Mouse (Mus musculus): Measurements from ENCODE around the gene Polr2l. TPM values are rescaled to one million over a fixed set of nuclear protein-coding genes. Genes with fewer than 3 reads are reported as not detected.

Gene Polr2l
- polyA plus RNA-seq, 1 experiment from 2014 or later, result 57.9 TPM

GRCm38 (mm10) chr7:141501820-141502555 is 27.1 kb upstream of the Polr2l start:
- Histone ChIP-seq H3K9me3 (no peaks in the 10 kb centered on the region), H3K27me3 (replicated peaks) (no peaks in the 10 kb centered on the region), H3K4me2 (replicated peaks) (no peak overlapping the region), H3K36me3 (no peaks in the 10 kb centered on the region), H3K27ac (no peak overlapping the region), H3K4me1 (replicated peaks) (0 out of 2 replicates have a peak, but pooled peaks cover 4% of the 10 kb centered on the region), H3K9ac (no peak overlapping the region), H3K4me3 (replicated peaks) (no peak overlapping the region)
- no peak for ATAC-seq
- WGBS, result 83% methylated on average over 7 of the region's 7 CpGs

DNA sequence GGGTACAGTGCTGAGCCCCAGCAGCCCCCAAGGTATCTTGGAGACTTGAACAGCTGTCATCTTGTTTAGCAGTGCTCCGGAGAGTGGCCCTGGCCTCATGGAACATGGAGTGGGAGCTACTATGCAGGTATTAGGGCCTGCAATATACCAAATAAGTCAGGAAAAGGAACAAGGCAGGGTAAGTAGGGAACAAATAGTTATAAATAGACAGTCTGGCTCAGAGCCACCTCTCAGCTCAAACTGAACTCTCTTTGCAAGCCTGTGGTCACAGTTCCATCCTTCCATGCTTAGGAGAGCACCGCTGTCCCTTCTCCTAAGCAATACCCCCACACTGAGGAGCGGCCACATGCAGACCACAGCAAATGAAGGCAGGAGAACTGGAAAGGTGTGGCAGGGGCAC is 22.7 kb upstream of the Polr2l start:
- Histone ChIP-seq H3K36me3 (0 out of 2 replicates have a peak, but pooled peaks cover 3% of the 10 kb centered on the region), H3K27ac (no peak overlapping the region), H3K27me3 (replicated peaks) (no peaks in the 10 kb centered on the region), H3K9me3 (no peaks in the 10 kb centered on the region), H3K4me2 (replicated peaks) (no peak overlapping the region), H3K4me3 (replicated peaks) (no peak overlapping the region), H3K4me1 (replicated peaks) (no peaks in the 10 kb centered on the region), H3K9ac (no peak overlapping the region)
- no peak for ATAC-seq
- 95% methylated on average over 3 of the region's 3 CpGs for WGBS

GRCm38 (mm10) chr7:141495940-141496339 is 21.0 kb upstream of the Polr2l start:
- ATAC-seq, result no peak
- 89% methylated on average over 4 of the region's 4 CpGs for WGBS
- no peaks in the 10 kb centered on the region for H3K27me3 ChIP-seq (replicated peaks)

DNA sequence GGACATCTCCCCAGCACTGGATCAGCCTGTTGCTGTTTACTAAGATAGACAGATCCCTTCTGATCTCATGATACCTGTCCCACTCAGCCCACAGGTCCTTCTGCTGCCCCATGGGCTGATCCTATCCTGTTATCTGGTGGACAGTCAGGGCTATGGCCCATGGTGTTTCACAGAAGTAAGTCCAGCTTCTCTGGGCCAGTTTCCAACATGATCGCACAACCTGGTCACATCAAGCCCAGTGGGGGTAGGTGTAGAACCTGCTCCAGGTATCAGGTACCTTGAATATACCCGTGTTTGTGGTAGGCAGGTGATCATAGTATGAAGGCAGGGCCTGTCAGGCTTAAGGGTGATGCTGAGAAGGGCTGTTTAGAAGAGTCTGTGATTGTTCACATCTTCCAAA is 20.4 kb upstream of the Polr2l start:
- no peaks in the 10 kb centered on the region for H3K4me1 ChIP-seq (replicated peaks)
- no peak overlapping the region for H3K27ac ChIP-seq
- no peak overlapping the region for H3K4me3 ChIP-seq (replicated peaks)
- H3K27me3 ChIP-seq (replicated peaks), result no peaks in the 10 kb centered on the region
- H3K36me3 ChIP-seq, result peaks cover 8% of the 10 kb centered on the region
- 84% methylated on average over 2 of the region's 2 CpGs for WGBS
- no peak overlapping the region for H3K9ac ChIP-seq
- no peak for ATAC-seq
- H3K4me2 ChIP-seq (replicated peaks), result no peak overlapping the region
- no peaks in the 10 kb centered on the region for H3K9me3 ChIP-seq

More at GRCm38 (mm10) chr7:141495940-141496339, 21.0 kb upstream of the Polr2l start:
- Histone ChIP-seq H3K4me1 (replicated peaks) (no peaks in the 10 kb centered on the region), H3K4me3 (replicated peaks) (no peak overlapping the region), H3K36me3 (peaks cover 8% of the 10 kb centered on the region), H3K9ac (no peak overlapping the region), H3K4me2 (replicated peaks) (no peak overlapping the region), H3K9me3 (no peaks in the 10 kb centered on the region), H3K27ac (no peak overlapping the region)

DNA sequence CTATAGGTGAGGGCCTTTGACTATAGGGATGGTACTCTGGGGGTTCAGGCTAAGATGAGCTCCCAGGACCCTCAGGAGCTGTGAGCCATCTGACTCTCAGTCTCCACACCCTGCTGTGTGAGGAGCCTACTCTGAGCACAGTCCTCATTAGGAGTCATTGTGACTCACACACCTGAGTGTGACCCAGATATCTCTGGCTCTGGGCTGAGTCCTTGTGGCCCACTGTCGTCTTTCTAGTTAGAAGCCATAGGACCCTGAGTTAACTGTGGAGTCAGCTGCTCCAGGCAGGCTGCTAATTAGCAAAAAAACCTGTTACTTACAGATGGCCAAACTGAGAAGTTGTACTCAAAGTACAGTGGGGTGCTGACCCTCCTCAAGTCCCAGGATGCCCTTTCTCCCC is 18.8 kb upstream of the Polr2l start:
- H3K9me3 ChIP-seq, result no peaks in the 10 kb centered on the region
- WGBS, result 77% methylated on average over 1 of the region's 1 CpGs
- ATAC-seq, result no peak
- H3K4me1 ChIP-seq (replicated peaks), result no peaks in the 10 kb centered on the region
- no peak overlapping the region for H3K27ac ChIP-seq
- H3K4me3 ChIP-seq (replicated peaks), result no peak overlapping the region
- no peak overlapping the region for H3K4me2 ChIP-seq (replicated peaks)
- no peaks in the 10 kb centered on the region for H3K27me3 ChIP-seq (replicated peaks)
- H3K36me3 ChIP-seq, result peaks cover 8% of the 10 kb centered on the region
- H3K9ac ChIP-seq, result no peak overlapping the region

DNA sequence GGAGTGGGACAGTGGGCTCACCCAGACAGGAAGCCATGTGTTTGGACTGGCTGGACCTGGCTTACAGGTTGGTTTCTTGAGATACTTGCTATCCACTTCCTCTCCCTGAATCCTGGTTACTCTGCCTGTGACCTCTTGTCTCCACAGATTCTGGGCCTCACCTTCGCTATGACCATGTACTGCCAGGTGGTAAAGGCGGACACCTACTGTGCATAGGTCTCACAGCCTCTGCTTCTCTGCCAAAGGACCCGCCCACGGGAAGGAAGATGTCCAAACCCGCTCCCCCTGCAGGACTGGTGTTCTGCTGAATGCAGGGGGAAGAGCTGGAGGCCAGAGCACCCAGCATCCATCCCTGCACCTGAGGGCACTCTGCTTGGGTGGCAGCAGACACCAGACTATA is 17.8 kb upstream of the Polr2l start:
- no peaks in the 10 kb centered on the region for H3K27me3 ChIP-seq (replicated peaks)
- no peak for ATAC-seq
- no peak overlapping the region for H3K4me2 ChIP-seq (replicated peaks)
- H3K9me3 ChIP-seq, result no peaks in the 10 kb centered on the region
- H3K4me1 ChIP-seq (replicated peaks), result no peaks in the 10 kb centered on the region
- no peak overlapping the region for H3K4me3 ChIP-seq (replicated peaks)
- no peak overlapping the region for H3K27ac ChIP-seq
- 86% methylated on average over 5 of the region's 5 CpGs for WGBS
- peaks cover 8% of the 10 kb centered on the region for H3K36me3 ChIP-seq
- H3K9ac ChIP-seq, result no peak overlapping the region

- no peak overlapping the region for H3K9ac ChIP-seq
- H3K4me3 ChIP-seq (replicated peaks), result no peak overlapping the region
- no peaks in the 10 kb centered on the region for H3K9me3 ChIP-seq
- no peaks in the 10 kb centered on the region for H3K4me1 ChIP-seq (replicated peaks)
- H3K4me2 ChIP-seq (replicated peaks), result no peak overlapping the region
- no peak for ATAC-seq
- peaks cover 8% of the 10 kb centered on the region for H3K36me3 ChIP-seq
- WGBS, result 84% methylated on average over 2 of the region's 2 CpGs
- H3K27me3 ChIP-seq (replicated peaks), result no peaks in the 10 kb centered on the region
- H3K27ac ChIP-seq, result no peak overlapping the region
Observed at GRCm38 (mm10) chr7:141491151-141491550, 16.2 kb upstream of the Polr2l start.

- no peak for ATAC-seq
- Histone ChIP-seq H3K4me1 (replicated peaks) (peaks cover 7% of the 10 kb centered on the region), H3K27me3 (replicated peaks) (peaks cover 6% of the 10 kb centered on the region), H3K9me3 (no peaks in the 10 kb centered on the region), H3K4me2 (replicated peaks) (no peak overlapping the region), H3K4me3 (replicated peaks) (no peak overlapping the region), H3K27ac (no peak overlapping the region), H3K36me3 (peaks cover under 1% of the 10 kb centered on the region; the same call in 1 of the 2 replicates), H3K9ac (no peak overlapping the region; the same call in 1 of the 2 replicates)
- 76% methylated on average over 7 of the region's 7 CpGs for WGBS
Observed at GRCm38 (mm10) chr7:141487141-141487540, 12.2 kb upstream of the Polr2l start.

DNA sequence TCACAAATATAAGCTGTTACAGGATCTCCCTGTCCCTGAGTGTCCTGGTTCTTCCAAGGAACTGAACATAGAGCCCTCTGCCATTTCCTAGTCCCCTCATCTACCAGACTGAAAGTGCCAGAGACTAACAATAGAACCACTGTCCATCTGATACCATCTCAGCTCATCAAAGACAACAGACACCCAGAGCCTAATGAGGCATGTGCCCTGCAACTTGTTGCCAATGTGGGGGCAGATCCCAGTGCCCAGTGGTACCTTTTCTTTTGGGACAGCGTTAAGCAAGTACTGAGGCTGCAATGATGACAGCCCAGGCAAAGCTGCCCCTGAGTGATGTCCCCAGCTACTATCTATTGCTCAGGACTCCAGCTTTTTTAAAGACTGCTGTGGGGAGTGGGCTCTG is 11.3 kb upstream of the Polr2l start:
- Histone ChIP-seq H3K4me3 (replicated peaks) (no peak overlapping the region), H3K27ac (no peak overlapping the region), H3K4me1 (replicated peaks) (peaks cover 15% of the 10 kb centered on the region), H3K9me3 (no peaks in the 10 kb centered on the region), H3K9ac (no peak overlapping the region), H3K36me3 (no peaks in the 10 kb centered on the region), H3K4me2 (replicated peaks) (no peak overlapping the region), H3K27me3 (replicated peaks) (peaks cover 11% of the 10 kb centered on the region)
- ATAC-seq, result no peak
- WGBS, result 91% methylated on average over 1 of the region's 1 CpGs

DNA sequence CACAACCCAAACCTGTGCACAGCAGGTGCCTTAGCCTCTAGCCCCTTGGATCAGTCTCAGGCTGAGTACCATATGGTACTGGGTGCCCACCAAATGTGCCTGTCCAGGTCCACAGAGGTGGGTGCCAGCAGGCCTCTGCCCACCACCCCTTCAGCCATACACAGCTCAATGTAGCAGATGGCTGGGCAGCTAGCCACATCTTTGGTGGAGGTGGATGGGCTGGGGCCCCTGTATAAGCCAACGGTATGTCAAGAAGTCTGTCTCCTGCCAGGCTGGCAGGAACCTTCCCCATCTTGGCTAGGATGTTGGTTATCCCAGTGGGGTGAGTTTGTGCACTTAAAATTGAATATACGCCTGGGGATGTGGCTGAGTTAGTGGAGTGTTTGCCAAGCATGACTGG is 10.7 kb upstream of the Polr2l start:
- H3K4me1 ChIP-seq (replicated peaks), result peaks cover 20% of the 10 kb centered on the region
- no peaks in the 10 kb centered on the region for H3K9me3 ChIP-seq
- WGBS, result 83% methylated on average over 2 of the region's 2 CpGs
- no peaks in the 10 kb centered on the region for H3K36me3 ChIP-seq
- H3K9ac ChIP-seq, result no peak overlapping the region
- no peak for ATAC-seq
- H3K4me3 ChIP-seq (replicated peaks), result no peak overlapping the region
- H3K27ac ChIP-seq, result no peak overlapping the region
- no peak overlapping the region for H3K4me2 ChIP-seq (replicated peaks)
- peaks cover 11% of the 10 kb centered on the region for H3K27me3 ChIP-seq (replicated peaks)

- no peaks in the 10 kb centered on the region for H3K36me3 ChIP-seq
- no peak for ATAC-seq
- H3K9me3 ChIP-seq, result no peaks in the 10 kb centered on the region
- no peak overlapping the region for H3K27ac ChIP-seq
- WGBS, result 64% methylated on average over 2 of the region's 2 CpGs
- peaks cover 11% of the 10 kb centered on the region for H3K27me3 ChIP-seq (replicated peaks)
- H3K4me1 ChIP-seq (replicated peaks), result peaks cover 20% of the 10 kb centered on the region
- H3K9ac ChIP-seq, result no peak overlapping the region
- no peak overlapping the region for H3K4me3 ChIP-seq (replicated peaks)
- no peak overlapping the region for H3K4me2 ChIP-seq (replicated peaks)
Observed at GRCm38 (mm10) chr7:141485186-141485585, 10.3 kb upstream of the Polr2l start.

DNA sequence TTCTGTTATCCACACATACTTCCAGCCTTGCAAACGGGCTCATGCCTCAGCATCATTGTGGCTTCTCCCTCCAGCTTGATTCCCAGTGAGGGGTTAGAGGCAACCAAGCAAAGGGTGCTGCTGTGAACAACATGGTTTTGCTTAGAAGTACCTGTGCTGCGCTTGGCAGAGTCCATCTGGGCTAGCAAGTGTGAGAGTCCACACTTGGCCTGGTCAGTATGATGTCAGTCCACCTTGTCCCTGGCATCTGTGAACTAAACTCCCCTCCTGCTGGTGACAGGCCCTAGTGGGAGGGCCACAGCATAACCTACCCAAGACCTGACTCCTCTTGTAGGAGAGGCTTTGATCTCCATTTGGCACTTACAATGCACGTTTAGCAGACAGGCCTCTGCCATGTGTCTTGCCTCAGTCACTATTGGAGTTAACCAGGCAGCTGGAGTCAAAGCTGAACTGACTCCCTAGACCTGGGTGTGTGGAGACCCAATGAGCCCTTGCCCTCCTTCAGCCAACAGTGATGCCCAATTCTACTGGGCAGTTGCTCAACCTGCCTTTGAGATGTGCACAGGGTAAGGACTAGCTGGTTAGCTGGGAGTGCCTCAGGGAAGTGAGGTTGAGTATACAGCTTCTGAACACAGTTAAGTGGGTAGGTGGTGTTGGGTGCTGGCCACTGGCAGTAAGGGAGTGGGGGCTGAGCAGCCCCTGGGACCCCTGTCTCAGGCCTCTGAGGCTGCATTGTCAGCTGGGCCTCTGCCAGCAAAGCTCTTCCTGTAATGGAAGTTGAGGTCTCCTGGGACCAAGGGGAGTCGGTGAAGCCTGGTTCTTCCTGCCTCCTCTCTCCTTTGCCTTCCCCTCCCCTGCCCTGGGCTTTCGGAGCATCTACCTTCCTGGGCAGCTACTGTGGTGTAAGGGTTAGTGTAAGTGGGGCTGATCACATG is 9.5 kb upstream of the Polr2l start:
- Histone ChIP-seq H3K4me2 (replicated peaks) (no peak overlapping the region), H3K27ac (no peak overlapping the region), H3K4me1 (replicated peaks) (peaks cover 20% of the 10 kb centered on the region), H3K9ac (no peak overlapping the region), H3K36me3 (no peaks in the 10 kb centered on the region), H3K9me3 (no peaks in the 10 kb centered on the region), H3K27me3 (replicated peaks) (peaks cover 11% of the 10 kb centered on the region), H3K4me3 (replicated peaks) (no peak overlapping the region)
- 75% methylated on average over 5 of the region's 5 CpGs for WGBS
- no peak for ATAC-seq
